Mouse (Mus musculus) thymus, adult 2 months (tissue): ENCODE data around the gene Chst15. TPM values are rescaled to one million over a fixed set of nuclear protein-coding genes. Genes with fewer than 3 reads are reported as not detected.

Experiments
- DNase-seq: peaks from one replicate; pipeline ENCODE4 v3.0.0; 2021
- H3K27ac ChIP-seq: fragments of 200-500 bp; 2 replicates; pipeline ENCODE4 v1.5.1; 2012; ENCODE audit warnings: low read length, control low read depth; ENCODE audit not compliant: control insufficient read depth, insufficient read depth
- H3K27me3 ChIP-seq: fragments of 200-500 bp; 2 replicates; pipeline ENCODE4 v1.6.1; 2012; ENCODE audit warnings: mild to moderate bottlenecking, low read length, moderate library complexity, mixed read lengths; ENCODE audit not compliant: control insufficient read depth, insufficient read depth
- H3K36me3 ChIP-seq: fragments of 200-500 bp; 2 replicates; pipeline ENCODE4 v1.6.1; 2012; ENCODE audit warnings: mild to moderate bottlenecking, low read length, moderate library complexity; ENCODE audit not compliant: control insufficient read depth, insufficient read depth
- H3K4me1 ChIP-seq: fragments of 200-500 bp; replicated peaks from 2 replicates; pipeline ENCODE4 v1.6.1; 2012; ENCODE audit warnings: low read length; ENCODE audit not compliant: control insufficient read depth, insufficient read depth
- H3K4me3 ChIP-seq: fragments of 200-500 bp; 2 replicates; pipeline ENCODE4 v1.5.1; 2012; ENCODE audit warnings: mild to moderate bottlenecking, low read length, control low read depth, moderate library complexity; ENCODE audit not compliant: control insufficient read depth, insufficient read depth
- CTCF ChIP-seq: fragments of 200-500 bp; IDR thresholded peaks from 2 replicates; pipeline ENCODE4 v1.5.1; 2012; ENCODE audit warnings: mild to moderate bottlenecking, control low read depth, low read length, moderate library complexity, borderline replicate concordance; ENCODE audit not compliant: control insufficient read depth, poor library complexity, insufficient read depth; ENCODE audit errors: extremely low read depth
- POLR2A ChIP-seq: fragments of 200-500 bp; IDR thresholded peaks from 2 replicates; pipeline ENCODE4 v1.6.1; 2012; ENCODE audit warnings: mild to moderate bottlenecking, low read length, control low read depth, moderate library complexity; ENCODE audit not compliant: control insufficient read depth, poor library complexity, insufficient read depth; ENCODE audit errors: extremely low read depth
- WGBS: fragments of 180-500 bp; shearing (Covaris S2); methylation state at CpG from one replicate; pipeline ENCODE4 v1.1.7; 2018; 5-methylcytosine and 5-hydroxymethylcytosine counted together
- polyA plus RNA-seq: library from polyadenylated mRNA; depleted of rRNA; stranded (reverse); fragments of >200 nt; gene quantifications from 2 replicates; pipeline ENCODE4 v1.2.3, GENCODE M21; 2012; rRNA removed

Chst15 gene
- polyA plus RNA-seq = 7.4 and 8.9 TPM in 2 replicates

GRCm38 (mm10) chr7:132317036-132317541, at the start of gene Chst15:
Chst15 (minus strand) TSS chr7:132317228.
- Histone ChIP-seq H3K27me3 (no peaks in the 10 kb centered on the region), H3K27ac (peak within 1 kb of the TSS; percentile 6; the same call in 1 of the 2 replicates), H3K4me3 (peak within 1 kb of the TSS; percentile 71), H3K4me1 (peaks cover 21% of the 10 kb centered on the region), H3K36me3 (no peaks in the 10 kb centered on the region)
- under 1% methylated on average over 34 of the region's 34 CpGs for WGBS
- TF ChIP-seq POLR2A = no peak
- 0 out of 2 replicates have a peak, but pooled peaks have one; percentile 14 for TF ChIP-seq CTCF
- peak; percentile 67 for DNase-seq

- H3K4me3 ChIP-seq = no peak overlapping the region
- DNase-seq = peak; percentile 72
- H3K36me3 ChIP-seq = no peaks in the 10 kb centered on the region
- TF ChIP-seq POLR2A (no peak), CTCF (no peak)
- H3K27me3 ChIP-seq = no peaks in the 10 kb centered on the region
- H3K4me1 ChIP-seq = peaks cover 29% of the 10 kb centered on the region
- WGBS = 12% methylated on average over 5 of the region's 5 CpGs
- H3K27ac ChIP-seq = 0 out of 2 replicates have a peak overlapping the region, but pooled peaks have one; percentile 25
Measured at GRCm38 (mm10) chr7:132365703-132366384, 48.8 kb upstream of the Chst15 start.

GRCm38 (mm10) chr7:132365111-132365510, 48.1 kb upstream of the Chst15 start:
- TF ChIP-seq POLR2A = no peak
- no peak for TF ChIP-seq CTCF
- Histone ChIP-seq H3K27me3 (no peaks in the 10 kb centered on the region), H3K36me3 (no peaks in the 10 kb centered on the region), H3K4me1 (peaks cover 29% of the 10 kb centered on the region), H3K4me3 (0 out of 2 replicates have a peak overlapping the region, but pooled peaks have one; percentile 17), H3K27ac (no peak overlapping the region)
- WGBS = 38% methylated on average over 5 of the region's 5 CpGs
- no peak for DNase-seq

GRCm38 (mm10) chr7:132364506-132364905, 47.5 kb upstream of the Chst15 start:
- H3K4me3 ChIP-seq = no peak overlapping the region
- no peak overlapping the region for H3K27ac ChIP-seq
- TF ChIP-seq POLR2A (no peak), CTCF (no peak)
- DNase-seq = peak; percentile 41
- 3% methylated on average over 5 of the region's 5 CpGs for WGBS
- H3K27me3 ChIP-seq = no peaks in the 10 kb centered on the region
- H3K4me1 ChIP-seq = peaks cover 29% of the 10 kb centered on the region
- no peaks in the 10 kb centered on the region for H3K36me3 ChIP-seq

- no peak overlapping the region for H3K4me3 ChIP-seq
- WGBS = 80% methylated on average over 4 of the region's 4 CpGs
- no peaks in the 10 kb centered on the region for H3K27me3 ChIP-seq
- no peak for DNase-seq
- no peaks in the 10 kb centered on the region for H3K36me3 ChIP-seq
- H3K27ac ChIP-seq = no peak overlapping the region
- H3K4me1 ChIP-seq = peaks cover 33% of the 10 kb centered on the region
- TF ChIP-seq POLR2A (no peak), CTCF (no peak)
Measured at GRCm38 (mm10) chr7:132360336-132360735, 43.3 kb upstream of the Chst15 start.

GRCm38 (mm10) chr7:132358709-132359108, 41.7 kb upstream of the Chst15 start:
- Histone ChIP-seq H3K4me3 (no peak overlapping the region), H3K4me1 (peaks cover 23% of the 10 kb centered on the region), H3K36me3 (no peaks in the 10 kb centered on the region), H3K27me3 (no peaks in the 10 kb centered on the region), H3K27ac (no peak overlapping the region)
- DNase-seq = no peak
- no peak for TF ChIP-seq POLR2A
- no peak for TF ChIP-seq CTCF
- WGBS = 35% methylated on average over 4 of the region's 4 CpGs
